Mouse (Mus musculus): ENCODE measurements around the gene Eno2. TPM values are rescaled to one million over a fixed set of nuclear protein-coding genes. Genes with fewer than 3 reads are reported as not detected.

Eno2 gene
- 27.5 and 29.7 TPM in 2 replicates for polyA plus RNA-seq (2015; fragmentation: Nextera tagmentation; extraction: Ambion mirVana)

DNA sequence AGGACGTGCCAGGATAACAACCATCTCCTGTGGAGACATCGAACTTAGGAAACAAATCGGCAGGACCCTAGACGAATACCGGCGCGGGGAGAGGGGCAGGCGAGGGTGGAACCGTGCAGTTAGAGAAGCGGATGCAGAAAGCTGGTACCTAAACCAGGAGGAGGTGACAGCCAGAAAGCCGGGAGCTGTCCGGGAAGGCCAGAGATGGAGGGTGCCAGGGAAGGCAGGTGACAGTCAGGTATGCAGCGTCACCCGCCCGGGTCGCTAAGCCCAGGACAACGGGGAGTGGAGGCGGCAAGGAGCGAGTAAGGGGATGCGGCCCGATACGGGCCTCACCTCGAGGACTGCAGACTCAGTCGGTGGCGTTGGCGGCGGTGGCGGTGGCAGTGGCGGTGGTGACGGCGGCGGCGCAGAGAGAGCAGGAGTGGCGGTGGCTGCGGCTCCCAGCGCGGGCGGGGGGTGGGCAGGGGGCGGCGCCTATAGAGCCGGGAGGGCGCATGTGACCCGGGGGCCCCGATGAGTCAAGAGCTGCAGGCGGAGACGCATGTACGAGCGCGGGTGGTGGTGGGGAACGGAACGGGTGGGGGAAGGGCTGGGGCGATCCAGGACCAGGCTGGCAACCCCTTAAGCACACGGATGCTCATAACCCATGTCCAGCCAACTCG, at the start of gene Eno2:
Gene Eno2 (minus strand): TSS at position 573 of the 665 bp plus-strand sequence.
- H3K4me2 ChIP-seq (replicated peaks), result peak within 1 kb of the TSS; percentile 67
- H3K27ac ChIP-seq, result peak within 1 kb of the TSS; percentile 36
- peaks cover 5% of the 10 kb centered on the region; the same call in 1 of the 2 replicates for H3K27me3 ChIP-seq
- peak; percentile 85 for ATAC-seq
- H3K9ac ChIP-seq (replicated peaks), result peak within 1 kb of the TSS; percentile 67
- no peaks in the 10 kb centered on the region for H3K9me3 ChIP-seq
- under 1% methylated on average over 49 of the region's 54 CpGs for WGBS
- H3K36me3 ChIP-seq, result no peaks in the 10 kb centered on the region
- peak within 1 kb of the TSS; percentile 49 for H3K4me3 ChIP-seq (replicated peaks)
- peaks cover 26% of the 10 kb centered on the region for H3K4me1 ChIP-seq (replicated peaks)

DNA sequence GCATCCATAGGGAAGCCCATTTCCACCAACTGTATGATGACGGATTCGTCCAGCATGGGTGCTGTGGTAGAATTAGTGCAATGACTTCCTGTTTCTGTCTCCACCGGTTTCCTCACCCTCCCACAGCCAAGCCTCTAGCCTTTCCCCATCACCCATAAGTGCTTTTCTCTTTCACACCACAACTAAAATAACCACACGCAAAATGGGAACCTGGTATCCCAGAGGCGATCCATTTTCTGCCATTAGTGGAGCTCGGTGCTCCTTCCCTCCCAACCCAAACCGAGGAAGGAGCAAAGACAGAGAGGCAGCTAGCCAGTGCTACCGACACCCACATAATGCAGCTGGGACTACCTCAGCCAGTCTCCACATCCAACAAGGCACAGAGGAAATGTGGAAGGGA, 48.5 kb upstream of the Eno2 start:
- Histone ChIP-seq H3K27me3 (no peaks in the 10 kb centered on the region), H3K4me1 (replicated peaks) (peaks cover 19% of the 10 kb centered on the region), H3K4me2 (replicated peaks) (no peak overlapping the region), H3K27ac (no peak overlapping the region), H3K9ac (replicated peaks) (no peak overlapping the region), H3K4me3 (replicated peaks) (no peak overlapping the region), H3K36me3 (peaks cover 82% of the 10 kb centered on the region), H3K9me3 (no peaks in the 10 kb centered on the region)
- ATAC-seq, result no peak
- 92% methylated on average over 8 of the region's 8 CpGs for WGBS

GRCm38 (mm10) chr6:124817563-124817962, 48.1 kb upstream of the Eno2 start:
- Histone ChIP-seq H3K4me2 (replicated peaks) (no peak overlapping the region), H3K4me1 (replicated peaks) (peaks cover 23% of the 10 kb centered on the region), H3K27ac (no peak overlapping the region), H3K36me3 (peaks cover 78% of the 10 kb centered on the region), H3K9ac (replicated peaks) (no peak overlapping the region), H3K9me3 (no peaks in the 10 kb centered on the region), H3K4me3 (replicated peaks) (no peak overlapping the region), H3K27me3 (no peaks in the 10 kb centered on the region)
- 96% methylated on average over 8 of the region's 8 CpGs for WGBS
- ATAC-seq, result no peak

- Histone ChIP-seq H3K4me1 (replicated peaks) (peaks cover 28% of the 10 kb centered on the region), H3K9me3 (no peaks in the 10 kb centered on the region), H3K27me3 (no peaks in the 10 kb centered on the region), H3K27ac (no peak overlapping the region), H3K4me2 (replicated peaks) (no peak overlapping the region), H3K4me3 (replicated peaks) (no peak overlapping the region), H3K9ac (replicated peaks) (no peak overlapping the region), H3K36me3 (peaks cover 78% of the 10 kb centered on the region)
- no peak for ATAC-seq
- WGBS, result 96% methylated on average over 11 of the region's 11 CpGs
Observed at GRCm38 (mm10) chr6:124817125-124817524, 47.7 kb upstream of the Eno2 start.

- ATAC-seq, result no peak
- no peaks in the 10 kb centered on the region for H3K27me3 ChIP-seq
- no peak overlapping the region for H3K4me2 ChIP-seq (replicated peaks)
- no peak overlapping the region for H3K27ac ChIP-seq
- H3K9me3 ChIP-seq, result no peaks in the 10 kb centered on the region
- no peak overlapping the region for H3K4me3 ChIP-seq (replicated peaks)
- WGBS, result 96% methylated on average over 4 of the region's 4 CpGs
- peaks cover 32% of the 10 kb centered on the region for H3K4me1 ChIP-seq (replicated peaks)
- no peak overlapping the region for H3K9ac ChIP-seq (replicated peaks)
- H3K36me3 ChIP-seq, result peaks cover 78% of the 10 kb centered on the region
Observed at GRCm38 (mm10) chr6:124816611-124817010, 47.1 kb upstream of the Eno2 start.

- Histone ChIP-seq H3K9me3 (no peaks in the 10 kb centered on the region), H3K4me2 (replicated peaks) (no peak overlapping the region), H3K27ac (peak overlapping the region; percentile 30; the same call in 1 of the 2 replicates), H3K9ac (replicated peaks) (no peak overlapping the region), H3K4me1 (replicated peaks) (peaks cover 36% of the 10 kb centered on the region), H3K4me3 (replicated peaks) (no peak overlapping the region), H3K27me3 (no peaks in the 10 kb centered on the region), H3K36me3 (peaks cover 67% of the 10 kb centered on the region)
- no peak for ATAC-seq
- 64% methylated on average over 9 of the region's 9 CpGs for whole genome bisulfite sequencing
Observed at GRCm38 (mm10) chr6:124814858-124815774, 45.6 kb upstream of the Eno2 start.

DNA sequence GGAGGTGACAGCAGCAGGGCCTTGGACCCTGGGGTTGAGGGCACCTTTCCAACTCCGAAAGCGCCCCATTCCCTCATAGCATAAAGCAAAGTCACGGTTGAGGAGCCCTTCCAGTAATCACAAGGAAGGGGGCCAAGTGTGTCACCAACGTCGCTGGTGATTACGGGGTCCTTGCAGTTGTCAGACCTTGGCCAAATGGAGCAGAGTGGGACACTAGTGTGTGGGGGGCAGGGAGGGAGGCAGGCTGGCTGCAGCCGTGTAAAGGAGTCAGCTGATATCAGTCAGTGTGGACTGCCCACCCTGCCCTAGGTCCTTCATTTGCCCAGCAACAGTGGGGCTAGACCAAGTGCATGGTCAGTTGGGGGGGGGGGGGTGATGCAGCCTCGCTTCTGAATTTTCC, 45.0 kb upstream of the Eno2 start:
- WGBS, result 39% methylated on average over 8 of the region's 8 CpGs

DNA sequence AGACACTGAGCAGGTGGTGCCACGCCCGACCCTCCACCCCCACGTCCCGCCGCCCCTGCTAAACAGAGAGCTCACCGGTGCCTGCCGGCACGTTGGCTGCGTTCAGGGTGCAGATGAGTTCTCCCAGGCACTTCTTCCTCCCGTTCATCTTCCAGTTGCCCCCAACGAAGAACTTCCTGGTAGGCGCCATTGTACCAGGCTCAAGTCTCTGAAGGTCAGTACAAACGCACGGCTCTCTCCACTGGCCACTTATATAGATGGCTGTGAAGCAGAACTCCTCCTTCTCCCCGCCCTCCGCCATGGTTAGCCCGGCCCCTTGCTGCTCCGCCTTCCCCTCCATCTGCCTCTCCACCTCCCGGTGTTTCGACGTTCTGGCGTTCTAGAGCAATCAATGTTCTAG, 44.5 kb upstream of the Eno2 start, which contains the start of gene Tpi1:
Gene Tpi1 (minus strand): TSS at position 364 of the 400 bp plus-strand sequence.
- Histone ChIP-seq H3K36me3 (peaks cover 56% of the 10 kb centered on the region), H3K4me2 (replicated peaks) (peak within 1 kb of the TSS; percentile 88), H3K9me3 (no peaks in the 10 kb centered on the region), H3K27me3 (no peaks in the 10 kb centered on the region), H3K27ac (peak within 1 kb of the TSS; percentile 83), H3K9ac (replicated peaks) (peak within 1 kb of the TSS; percentile 80), H3K4me1 (replicated peaks) (peaks cover 48% of the 10 kb centered on the region), H3K4me3 (replicated peaks) (peak within 1 kb of the TSS; percentile 63)
- WGBS, result under 1% methylated on average over 22 of the region's 22 CpGs
- ATAC-seq, result peak; percentile 81

More for the DNA sequence above, 45.0 kb upstream of the Eno2 start:
- H3K27me3 ChIP-seq, result no peaks in the 10 kb centered on the region
- ATAC-seq, result peak; percentile 62
- H3K9me3 ChIP-seq, result no peaks in the 10 kb centered on the region
- peaks cover 61% of the 10 kb centered on the region for H3K36me3 ChIP-seq
- H3K4me2 ChIP-seq (replicated peaks), result peak overlapping the region; percentile 88
- peak overlapping the region; percentile 63 for H3K4me3 ChIP-seq (replicated peaks)
- peaks cover 43% of the 10 kb centered on the region for H3K4me1 ChIP-seq (replicated peaks)
- H3K27ac ChIP-seq, result peak overlapping the region; percentile 83
- peak overlapping the region; percentile 80; the same call in 1 of the 2 replicates for H3K9ac ChIP-seq (replicated peaks)

GRCm38 (mm10) chr6:124813496-124813895, 44.0 kb upstream of the Eno2 start:
- no peaks in the 10 kb centered on the region for H3K9me3 ChIP-seq
- 0% methylated on average over 18 of the region's 18 CpGs for WGBS
- peaks cover 51% of the 10 kb centered on the region for H3K36me3 ChIP-seq
- H3K4me2 ChIP-seq (replicated peaks), result peak overlapping the region; percentile 88
- no peaks in the 10 kb centered on the region for H3K27me3 ChIP-seq
- H3K27ac ChIP-seq, result peak overlapping the region; percentile 83
- peak overlapping the region; percentile 63 for H3K4me3 ChIP-seq (replicated peaks)
- H3K4me1 ChIP-seq (replicated peaks), result peaks cover 51% of the 10 kb centered on the region
- peak overlapping the region; percentile 80 for H3K9ac ChIP-seq (replicated peaks)
- ATAC-seq, result peak; percentile 69

DNA sequence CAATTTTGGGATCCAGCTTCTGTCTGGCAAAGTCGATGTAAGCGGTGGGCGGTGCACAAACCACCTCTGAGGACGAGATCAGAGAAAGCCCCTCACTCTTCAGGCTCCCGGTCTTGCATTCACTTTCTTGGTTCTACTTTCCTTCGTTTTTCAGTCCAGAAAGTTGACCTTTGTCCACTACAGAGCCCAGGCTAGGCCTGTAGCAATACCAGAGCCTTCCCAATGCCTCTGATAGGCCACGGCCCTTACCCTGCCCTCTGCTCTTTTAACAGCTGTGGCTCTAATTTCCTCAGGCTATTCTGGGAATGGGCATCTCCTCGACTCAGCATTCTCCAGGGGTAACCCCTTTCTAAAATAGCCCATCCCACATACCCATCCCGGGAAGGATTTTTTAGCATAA, 43.4 kb upstream of the Eno2 start:
- peaks cover 56% of the 10 kb centered on the region for H3K4me1 ChIP-seq (replicated peaks)
- WGBS, result 17% methylated on average over 9 of the region's 9 CpGs
- H3K36me3 ChIP-seq, result peaks cover 45% of the 10 kb centered on the region

GRCm38 (mm10) chr6:124811701-124812560, 42.5 kb upstream of the Eno2 start:
- H3K27me3 ChIP-seq, result no peaks in the 10 kb centered on the region
- peaks cover 36% of the 10 kb centered on the region for H3K36me3 ChIP-seq
- H3K4me3 ChIP-seq (replicated peaks), result peak overlapping the region; percentile 63
- H3K4me2 ChIP-seq (replicated peaks), result peak overlapping the region; percentile 88
- peaks cover 56% of the 10 kb centered on the region for H3K4me1 ChIP-seq (replicated peaks)
- no peak overlapping the region for H3K27ac ChIP-seq
- 87% methylated on average over 24 of the region's 24 CpGs for WGBS
- ATAC-seq, result no peak
- H3K9ac ChIP-seq (replicated peaks), result peak overlapping the region; percentile 80; the same call in 1 of the 2 replicates
- H3K9me3 ChIP-seq, result no peaks in the 10 kb centered on the region

More for the DNA sequence above, 43.4 kb upstream of the Eno2 start:
- H3K27ac ChIP-seq, result peak overlapping the region; percentile 83
- H3K9ac ChIP-seq (replicated peaks), result peak overlapping the region; percentile 80
- no peaks in the 10 kb centered on the region for H3K27me3 ChIP-seq
- peak overlapping the region; percentile 63 for H3K4me3 ChIP-seq (replicated peaks)
- ATAC-seq, result no peak
- peak overlapping the region; percentile 88 for H3K4me2 ChIP-seq (replicated peaks)
- H3K9me3 ChIP-seq, result no peaks in the 10 kb centered on the region

All from midbrain, embryonic 13.5 days (tissue).